Mouse (Mus musculus): Measurements from ENCODE around the gene Gpc3. TPM values are rescaled to one million over a fixed set of nuclear protein-coding genes. Genes with fewer than 3 reads are reported as not detected.

Gpc3 gene
- polyA plus RNA-seq, 1 experiment from 2014 or later, result 580 TPM

DNA sequence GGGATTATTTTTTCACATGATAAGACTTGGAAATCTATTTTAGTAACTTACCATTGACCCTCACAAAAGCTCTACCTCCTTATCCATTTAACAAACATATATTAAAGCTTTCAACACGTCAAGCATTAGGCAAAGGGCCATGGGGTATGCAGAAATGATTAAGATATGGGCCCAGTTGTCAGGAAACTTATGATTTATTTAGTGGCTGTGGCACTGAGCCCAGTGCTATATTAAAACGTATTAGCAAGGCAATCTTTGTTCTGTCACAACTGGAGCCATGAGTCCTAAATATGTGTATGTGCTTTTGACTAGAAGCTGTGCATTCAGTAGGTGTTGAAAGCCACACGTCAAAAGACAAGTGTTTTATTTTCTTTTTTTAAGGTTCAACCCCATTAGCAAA lies 109.9 kb downstream of the Gpc3 start:
- Histone ChIP-seq H3K27me3 (peaks cover 3% of the 10 kb centered on the region; the same call in 1 of the 2 replicates), H3K4me2 (replicated peaks) (no peak overlapping the region), H3K4me1 (no peaks in the 10 kb centered on the region), H3K36me3 (no peaks in the 10 kb centered on the region), H3K9me3 (replicated peaks) (no peaks in the 10 kb centered on the region), H3K9ac (no peak overlapping the region), H3K4me3 (replicated peaks) (no peak overlapping the region), H3K27ac (replicated peaks) (no peak overlapping the region)
- 60% methylated on average over 3 of the region's 3 CpGs for WGBS
- ATAC-seq (ENCODE audit: insufficient number of reproducible peaks, low FRiP score, low TSS enrichment, low read depth), result no peak

GRCm38 (mm10) chrX:52489461-52489860 lies 124.3 kb downstream of the Gpc3 start:
- no peaks in the 10 kb centered on the region for H3K27me3 ChIP-seq
- H3K27ac ChIP-seq (replicated peaks), result no peak overlapping the region
- no peaks in the 10 kb centered on the region for H3K4me1 ChIP-seq
- H3K36me3 ChIP-seq, result no peaks in the 10 kb centered on the region
- H3K4me2 ChIP-seq (replicated peaks), result no peak overlapping the region
- H3K4me3 ChIP-seq (replicated peaks), result no peak overlapping the region
- ATAC-seq (ENCODE audit: insufficient number of reproducible peaks, low FRiP score, low TSS enrichment, low read depth), result no peak
- no peak overlapping the region for H3K9ac ChIP-seq
- H3K9me3 ChIP-seq (replicated peaks), result no peaks in the 10 kb centered on the region
- WGBS, result 62% methylated on average over 4 of the region's 4 CpGs

DNA sequence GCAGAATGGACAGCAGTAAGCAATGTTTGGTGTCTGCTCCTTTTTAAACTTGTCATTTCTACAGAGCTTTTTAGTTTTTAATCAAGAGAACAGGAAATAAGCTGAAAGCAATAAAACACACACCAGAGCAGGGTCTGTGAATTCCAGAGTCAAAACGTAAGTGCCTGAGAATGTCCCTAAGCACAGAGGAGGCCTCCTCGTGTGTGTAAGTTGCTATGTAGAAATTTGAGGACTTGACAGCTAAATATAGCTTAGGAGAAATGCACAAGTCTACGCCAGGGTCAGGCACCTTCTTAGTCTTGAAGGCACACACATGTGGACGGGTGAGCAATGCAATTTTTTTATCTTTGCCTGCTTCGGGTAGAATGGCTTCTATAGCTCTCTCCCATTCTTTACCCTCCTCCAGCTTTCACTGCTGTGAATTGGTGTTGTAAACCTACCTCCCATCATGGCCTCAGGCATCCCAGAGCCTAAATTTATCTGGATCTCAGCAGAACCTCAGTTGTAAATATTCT lies 158.6 kb downstream of the Gpc3 start:
- H3K4me1 ChIP-seq, result no peaks in the 10 kb centered on the region
- H3K4me3 ChIP-seq (replicated peaks), result no peak overlapping the region
- H3K4me2 ChIP-seq (replicated peaks), result no peak overlapping the region
- no peaks in the 10 kb centered on the region for H3K9me3 ChIP-seq (replicated peaks)
- H3K27me3 ChIP-seq, result no peaks in the 10 kb centered on the region
- no peak overlapping the region; the same call in 1 of the 2 replicates for H3K27ac ChIP-seq (replicated peaks)
- H3K9ac ChIP-seq, result no peak overlapping the region
- no peak for ATAC-seq (ENCODE audit: insufficient number of reproducible peaks, low FRiP score, low TSS enrichment, low read depth)
- no peaks in the 10 kb centered on the region for H3K36me3 ChIP-seq
- WGBS, result 27% methylated on average over 5 of the region's 5 CpGs

DNA sequence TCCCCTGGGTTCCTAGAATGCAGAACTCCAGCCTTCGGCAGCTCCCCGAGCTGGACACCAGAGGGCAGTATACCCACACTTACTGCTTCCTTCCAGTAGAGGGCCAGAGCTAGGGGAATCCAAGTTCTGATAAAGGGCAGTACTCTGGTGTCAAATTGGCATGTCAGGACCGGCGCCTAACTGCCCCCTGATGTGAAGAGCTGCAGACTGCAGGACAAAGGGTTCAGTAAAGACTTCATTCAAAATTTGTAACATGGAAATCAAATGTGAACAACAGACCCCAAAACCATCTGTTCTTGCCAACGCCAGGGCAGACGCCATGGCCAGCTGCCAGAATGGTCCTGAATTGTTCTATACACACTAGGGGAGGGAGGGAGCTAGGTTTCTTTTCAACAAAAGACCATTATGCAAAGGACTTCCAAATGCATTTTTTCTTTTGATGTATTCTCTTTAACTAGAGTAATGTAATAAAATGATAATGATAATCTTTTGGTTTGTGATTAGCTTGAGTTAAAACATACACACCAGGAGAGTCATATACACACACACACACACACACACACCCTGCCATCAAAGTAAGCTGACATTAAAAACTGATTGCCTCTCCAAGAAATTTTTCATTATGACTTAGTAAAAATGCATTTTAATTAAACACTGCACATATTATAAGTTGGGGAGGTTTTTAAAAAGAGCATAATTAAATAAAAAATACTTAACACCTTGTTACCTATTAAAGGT lies 160.1 kb downstream of the Gpc3 start:
- H3K9me3 ChIP-seq (replicated peaks), result no peaks in the 10 kb centered on the region
- H3K4me2 ChIP-seq (replicated peaks), result 0 out of 2 replicates have a peak overlapping the region, but pooled peaks have one; percentile 21
- H3K4me3 ChIP-seq (replicated peaks), result no peak overlapping the region
- ATAC-seq (ENCODE audit: insufficient number of reproducible peaks, low FRiP score, low TSS enrichment, low read depth), result no peak
- no peaks in the 10 kb centered on the region for H3K27me3 ChIP-seq
- H3K4me1 ChIP-seq, result no peaks in the 10 kb centered on the region
- H3K27ac ChIP-seq (replicated peaks), result no peak overlapping the region
- WGBS, result 25% methylated on average over 6 of the region's 6 CpGs
- no peaks in the 10 kb centered on the region for H3K36me3 ChIP-seq
- H3K9ac ChIP-seq, result no peak overlapping the region

GRCm38 (mm10) chrX:52449177-52449576 lies 164.6 kb downstream of the Gpc3 start:
- H3K4me1 ChIP-seq, result 0 out of 2 replicates have a peak, but pooled peaks cover 3% of the 10 kb centered on the region

GRCm38 (mm10) chrX:52448496-52448895 lies 165.3 kb downstream of the Gpc3 start:
- no peaks in the 10 kb centered on the region for H3K9me3 ChIP-seq (replicated peaks)
- H3K4me3 ChIP-seq (replicated peaks), result no peak overlapping the region
- H3K36me3 ChIP-seq, result no peaks in the 10 kb centered on the region
- no peak overlapping the region for H3K4me2 ChIP-seq (replicated peaks)
- H3K27me3 ChIP-seq, result no peaks in the 10 kb centered on the region
- H3K9ac ChIP-seq, result no peak overlapping the region
- no peak overlapping the region for H3K27ac ChIP-seq (replicated peaks)
- WGBS, result 33% methylated on average over 3 of the region's 3 CpGs
- ATAC-seq (ENCODE audit: insufficient number of reproducible peaks, low FRiP score, low TSS enrichment, low read depth), result no peak
- H3K4me1 ChIP-seq, result 0 out of 2 replicates have a peak, but pooled peaks cover 3% of the 10 kb centered on the region

More at GRCm38 (mm10) chrX:52449177-52449576, 164.6 kb downstream of the Gpc3 start:
- no peaks in the 10 kb centered on the region for H3K27me3 ChIP-seq
- H3K4me2 ChIP-seq (replicated peaks), result no peak overlapping the region
- H3K4me3 ChIP-seq (replicated peaks), result no peak overlapping the region
- H3K27ac ChIP-seq (replicated peaks), result no peak overlapping the region
- 45% methylated on average over 2 of the region's 2 CpGs for WGBS
- H3K9ac ChIP-seq, result no peak overlapping the region
- H3K36me3 ChIP-seq, result no peaks in the 10 kb centered on the region
- H3K9me3 ChIP-seq (replicated peaks), result no peaks in the 10 kb centered on the region
- no peak for ATAC-seq (ENCODE audit: insufficient number of reproducible peaks, low FRiP score, low TSS enrichment, low read depth)

GRCm38 (mm10) chrX:52446530-52446929 lies 167.2 kb downstream of the Gpc3 start:
- no peak for ATAC-seq (ENCODE audit: insufficient number of reproducible peaks, low FRiP score, low TSS enrichment, low read depth)

DNA sequence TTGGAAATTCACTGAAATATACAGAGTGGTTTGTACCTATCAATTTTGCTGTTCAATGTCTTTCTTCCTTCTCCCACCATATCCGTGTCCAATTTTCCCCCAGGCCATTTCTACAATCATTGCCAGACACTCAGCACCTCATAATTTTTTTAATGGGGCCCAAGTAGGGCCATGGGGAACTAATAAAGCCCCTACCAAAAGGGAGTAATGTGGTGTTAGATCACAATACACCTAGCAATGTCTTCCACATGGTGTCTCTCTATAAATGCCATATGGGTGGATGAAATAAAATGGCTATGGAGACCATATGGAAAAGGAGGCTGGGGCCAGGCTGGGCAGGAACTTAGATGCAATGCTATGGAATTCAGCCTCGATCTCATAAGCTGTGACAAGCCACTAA lies 168.8 kb downstream of the Gpc3 start:
- WGBS, result 30% methylated on average over 2 of the region's 2 CpGs
- 0 out of 2 replicates have a peak, but pooled peaks cover 3% of the 10 kb centered on the region for H3K4me1 ChIP-seq
- no peak overlapping the region for H3K4me3 ChIP-seq (replicated peaks)
- no peaks in the 10 kb centered on the region for H3K27me3 ChIP-seq
- no peaks in the 10 kb centered on the region for H3K36me3 ChIP-seq
- no peak overlapping the region for H3K4me2 ChIP-seq (replicated peaks)
- no peak overlapping the region for H3K27ac ChIP-seq (replicated peaks)
- no peaks in the 10 kb centered on the region for H3K9me3 ChIP-seq (replicated peaks)
- H3K9ac ChIP-seq, result no peak overlapping the region
- no peak for ATAC-seq (ENCODE audit: insufficient number of reproducible peaks, low FRiP score, low TSS enrichment, low read depth)

More at GRCm38 (mm10) chrX:52446530-52446929, 167.2 kb downstream of the Gpc3 start:
- no peak overlapping the region for H3K4me3 ChIP-seq (replicated peaks)
- 0 out of 2 replicates have a peak, but pooled peaks cover 3% of the 10 kb centered on the region for H3K4me1 ChIP-seq
- no peak overlapping the region for H3K27ac ChIP-seq (replicated peaks)
- no peaks in the 10 kb centered on the region for H3K27me3 ChIP-seq
- H3K9ac ChIP-seq, result no peak overlapping the region
- whole genome bisulfite sequencing, result 27% methylated on average over 3 of the region's 3 CpGs
- H3K36me3 ChIP-seq, result no peaks in the 10 kb centered on the region
- no peaks in the 10 kb centered on the region for H3K9me3 ChIP-seq (replicated peaks)
- H3K4me2 ChIP-seq (replicated peaks), result no peak overlapping the region

DNA sequence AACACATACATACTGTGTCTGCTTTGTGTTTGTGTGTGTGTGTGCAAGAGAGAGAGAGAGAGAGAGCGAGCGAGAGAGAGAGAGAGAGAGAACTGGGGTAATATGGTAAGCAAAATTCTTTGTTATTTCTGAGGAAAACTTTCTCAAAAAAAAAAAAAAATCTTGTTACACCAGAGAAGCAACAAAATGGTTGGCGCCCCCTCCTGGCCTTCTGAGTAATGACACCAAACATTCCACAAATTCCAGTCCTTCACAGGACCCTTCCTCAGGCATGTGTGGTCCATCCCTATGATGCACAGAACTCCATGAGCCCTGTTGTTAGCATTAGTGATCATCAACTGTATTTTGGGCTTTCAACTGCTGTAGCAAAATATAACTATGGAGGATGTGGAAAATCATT lies 172.0 kb downstream of the Gpc3 start:
- H3K9ac ChIP-seq, result no peak overlapping the region
- WGBS, result 56% methylated on average over 3 of the region's 3 CpGs
- H3K4me3 ChIP-seq (replicated peaks), result no peak overlapping the region
- no peaks in the 10 kb centered on the region for H3K9me3 ChIP-seq (replicated peaks)
- no peaks in the 10 kb centered on the region for H3K27me3 ChIP-seq
- no peaks in the 10 kb centered on the region for H3K4me1 ChIP-seq
- no peak for ATAC-seq (ENCODE audit: insufficient number of reproducible peaks, low FRiP score, low TSS enrichment, low read depth)
- no peak overlapping the region for H3K27ac ChIP-seq (replicated peaks)
- no peak overlapping the region for H3K4me2 ChIP-seq (replicated peaks)
- no peaks in the 10 kb centered on the region for H3K36me3 ChIP-seq

DNA sequence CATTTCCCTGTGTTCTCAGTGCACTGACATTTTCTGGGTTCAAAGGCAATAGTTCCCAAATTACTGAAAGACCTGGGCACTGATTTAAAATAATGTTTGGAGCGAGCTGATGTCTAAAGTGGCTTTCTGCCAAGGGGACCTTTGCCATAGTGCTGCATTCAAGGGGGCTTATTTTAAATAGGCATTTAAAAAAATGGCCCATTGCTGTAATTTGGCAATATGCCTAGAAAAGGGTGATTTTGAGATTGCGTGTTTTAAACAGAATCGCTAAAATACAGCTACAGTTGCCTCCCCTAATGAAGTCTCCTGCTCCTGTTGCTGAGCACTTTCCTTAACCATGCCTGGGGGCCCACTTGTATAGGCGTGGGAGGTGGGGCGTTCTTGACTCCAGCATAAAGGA lies 174.3 kb downstream of the Gpc3 start:
- H3K4me2 ChIP-seq (replicated peaks), result no peak overlapping the region
- ATAC-seq (ENCODE audit: insufficient number of reproducible peaks, low FRiP score, low TSS enrichment, low read depth), result no peak
- no peak overlapping the region for H3K27ac ChIP-seq (replicated peaks)
- WGBS, result 74% methylated on average over 5 of the region's 5 CpGs
- H3K9ac ChIP-seq, result no peak overlapping the region
- no peaks in the 10 kb centered on the region for H3K36me3 ChIP-seq
- no peaks in the 10 kb centered on the region for H3K4me1 ChIP-seq
- no peak overlapping the region for H3K4me3 ChIP-seq (replicated peaks)
- no peaks in the 10 kb centered on the region for H3K9me3 ChIP-seq (replicated peaks)
- H3K27me3 ChIP-seq, result no peaks in the 10 kb centered on the region

DNA sequence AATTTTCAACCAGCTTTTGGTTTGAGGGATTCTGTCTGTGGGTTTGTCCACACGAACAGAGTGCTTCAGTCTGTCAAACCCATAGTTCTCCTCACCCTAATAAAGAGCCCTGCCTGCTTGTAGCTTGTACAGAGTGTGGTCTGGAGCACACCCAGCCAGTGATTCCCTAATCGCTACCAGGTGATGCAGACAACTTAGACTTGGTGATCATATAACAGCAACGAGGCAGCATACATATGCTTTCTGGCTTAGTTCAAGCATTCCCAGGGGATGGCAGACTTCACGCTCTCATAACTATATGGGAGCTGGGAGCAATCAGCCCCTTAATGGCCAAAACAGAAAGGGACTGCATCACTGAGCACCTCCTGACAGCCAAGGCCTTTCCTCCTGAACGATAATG lies 188.1 kb downstream of the Gpc3 start:
- WGBS, result 40% methylated on average over 5 of the region's 5 CpGs
- no peaks in the 10 kb centered on the region for H3K9me3 ChIP-seq (replicated peaks)
- no peaks in the 10 kb centered on the region for H3K36me3 ChIP-seq
- H3K27ac ChIP-seq (replicated peaks), result no peak overlapping the region
- no peaks in the 10 kb centered on the region for H3K4me1 ChIP-seq
- H3K9ac ChIP-seq, result no peak overlapping the region
- H3K4me3 ChIP-seq (replicated peaks), result no peak overlapping the region
- H3K27me3 ChIP-seq, result no peaks in the 10 kb centered on the region
- no peak for ATAC-seq (ENCODE audit: insufficient number of reproducible peaks, low FRiP score, low TSS enrichment, low read depth)
- H3K4me2 ChIP-seq (replicated peaks), result no peak overlapping the region

- Histone ChIP-seq H3K27me3 (no peaks in the 10 kb centered on the region), H3K4me2 (replicated peaks) (no peak overlapping the region), H3K9me3 (replicated peaks) (no peaks in the 10 kb centered on the region), H3K9ac (no peak overlapping the region), H3K4me3 (replicated peaks) (no peak overlapping the region), H3K4me1 (no peaks in the 10 kb centered on the region), H3K27ac (replicated peaks) (no peak overlapping the region), H3K36me3 (no peaks in the 10 kb centered on the region)
- WGBS, result 67% methylated on average over 3 of the region's 3 CpGs
- no peak for ATAC-seq (ENCODE audit: insufficient number of reproducible peaks, low FRiP score, low TSS enrichment, low read depth)
Observed at GRCm38 (mm10) chrX:52419850-52420249, 193.9 kb downstream of the Gpc3 start.
